Mouse (Mus musculus) erythroblast, embryonic 14.5 days (primary cell): Measurements from ENCODE around the gene Gm45799.

Experiments used
- GATA1 ChIP-seq: IDR thresholded peaks from 2 replicates; pipeline ENCODE4 v1.6.1; 2012; ENCODE audit warnings: low read length, inconsistent platforms, mixed read lengths
- TAL1 ChIP-seq: IDR thresholded peaks from 3 replicates; pipeline ENCODE4 v1.6.1; 2012; ENCODE audit warnings: low read length, inconsistent platforms, mixed read lengths

GRCm38 (mm10) chr7:105639756-105640155, 596 bp upstream of the Gm45799 start, which contains the start of gene Timm10b:
- TF ChIP-seq GATA1 (no peak), TAL1 (no peak)
